Mouse (Mus musculus) CH12.LX (cell line): ENCODE measurements at regions not wholly inside any gene's neighbourhood (a gene's known extent, or its start where the extent isn't known, plus 50 kb on each side); places are given as distances from the start of the nearest gene placed in this dataset.

Experiments
- DNase-seq: peaks from one replicate; pipeline ENCODE4 v3.0.0-alpha.2; 2013; ENCODE audit errors: extremely low read depth
- H3K27ac ChIP-seq: 2 replicates; pipeline ENCODE4 v1.5.1; 2012; ENCODE audit warnings: low read depth, mild to moderate bottlenecking, control low read depth, moderate library complexity; ENCODE audit not compliant: insufficient read depth
- H3K27me3 ChIP-seq: replicated peaks from 2 replicates; pipeline ENCODE3; 2012; ENCODE audit warnings: inconsistent platforms
- H3K36me3 ChIP-seq, 2 experiments: replicated peaks in 1 of 2; 2 replicates each; pipeline versions ENCODE3 to v1.6.1; 2012; ENCODE audit warnings: inconsistent platforms in 1 of 2, low read length in 1 of 2, mild to moderate bottlenecking in 1 of 2, mixed read lengths in 1 of 2, moderate library complexity in 1 of 2; ENCODE audit not compliant: control insufficient read depth in 1 of 2, insufficient read depth in 1 of 2
- H3K4me1 ChIP-seq, 2 experiments: 2 replicates each; pipeline ENCODE4 v1.6.1; 2012; ENCODE audit warnings: inconsistent platforms in 1 of 2, moderate library complexity in 1 of 2; ENCODE audit not compliant: insufficient read depth in 2 of 2, control insufficient read depth in 1 of 2
- H3K4me2 ChIP-seq: 2 replicates; pipeline ENCODE4 v1.6.1; 2012; ENCODE audit warnings: low read depth, mild to moderate bottlenecking, control low read depth; ENCODE audit not compliant: poor library complexity, insufficient read depth, severe bottlenecking
- H3K4me3 ChIP-seq, 3 experiments: fragments of 150-350 bp in 1 of 3; sonication (generic) in 1 of 3; replicated peaks in 1 of 3; 2 replicates each; pipeline versions ENCODE3 to v1.5.1; 2011 to 2012; ENCODE audit warnings: low read depth in 2 of 3, low read length in 2 of 3, mild to moderate bottlenecking in 2 of 3, moderate library complexity in 2 of 3, control low read depth in 1 of 3, improper control_type of control experiment in 1 of 3, inconsistent platforms in 1 of 3, mixed read lengths in 1 of 3; ENCODE audit not compliant: poor library complexity in 1 of 3
- H3K79me2 ChIP-seq: replicated peaks from 2 replicates; pipeline ENCODE4 v1.6.1; 2012; ENCODE audit warnings: mild to moderate bottlenecking, moderate library complexity; ENCODE audit not compliant: control insufficient read depth, poor library complexity, insufficient read depth, severe bottlenecking; ENCODE audit errors: extremely low read depth
- H3K9ac ChIP-seq: 2 replicates; pipeline ENCODE4 v1.6.1; 2012; ENCODE audit warnings: low read depth, mild to moderate bottlenecking, control low read depth, moderate library complexity; ENCODE audit not compliant: insufficient read depth
- H3K9me3 ChIP-seq: replicated peaks from 2 replicates; pipeline ENCODE3; 2012; ENCODE audit warnings: low read length, inconsistent platforms, mixed read lengths
- BHLHE40 ChIP-seq: IDR thresholded peaks from 2 replicates; pipeline ENCODE4 v1.6.1; 2011; ENCODE audit warnings: mild to moderate bottlenecking, low read depth, low read length, improper control_type of control experiment
- CHD1 ChIP-seq: IDR thresholded peaks from 2 replicates; pipeline ENCODE4 v1.6.1; 2012; ENCODE audit warnings: low read depth, low read length, improper control_type of control experiment, inconsistent platforms
- CHD2 ChIP-seq: IDR thresholded peaks from 2 replicates; pipeline ENCODE4 v1.6.1; 2011; ENCODE audit warnings: low read length, improper control_type of control experiment
- CTCF ChIP-seq, 2 experiments: IDR thresholded peaks in 1 of 2; conservative IDR thresholded peaks in 1 of 2; 2 replicates each; pipeline ENCODE4 v1.5.1; 2011 to 2012; ENCODE audit warnings: low read depth in 2 of 2, low read length in 2 of 2, improper control_type of control experiment in 1 of 2, inconsistent platforms in 1 of 2, mild to moderate bottlenecking in 1 of 2, moderate library complexity in 1 of 2
- E2F4 ChIP-seq: IDR thresholded peaks from 2 replicates; pipeline ENCODE4 v1.6.1; 2011; ENCODE audit warnings: low read depth, low read length, improper control_type of control experiment; ENCODE audit not compliant: insufficient replicate concordance
- ELF1 ChIP-seq: IDR thresholded peaks from 2 replicates; pipeline ENCODE4 v1.6.1; 2014; ENCODE audit warnings: low read depth, mild to moderate bottlenecking, inconsistent platforms, low read length, improper control_type of control experiment
- EP300 ChIP-seq: IDR thresholded peaks from 2 replicates; pipeline ENCODE4 v1.6.1; 2011; ENCODE audit warnings: low read length, improper control_type of control experiment
- ETS1 ChIP-seq: conservative IDR thresholded peaks from 2 replicates; pipeline ENCODE4 v1.6.1; 2012; ENCODE audit warnings: low read depth, mild to moderate bottlenecking, inconsistent platforms, low read length, improper control_type of control experiment, moderate library complexity
- HCFC1 ChIP-seq: IDR thresholded peaks from 2 replicates; pipeline ENCODE4 v1.6.1; 2012; ENCODE audit warnings: low read depth, mild to moderate bottlenecking, inconsistent platforms, low read length, improper control_type of control experiment
- IRF4 ChIP-seq: IDR thresholded peaks from 2 replicates; pipeline ENCODE4 v1.6.1; 2014; ENCODE audit warnings: low read depth, mild to moderate bottlenecking, inconsistent platforms, low read length, improper control_type of control experiment
- JUN ChIP-seq: IDR thresholded peaks from 2 replicates; pipeline ENCODE4 v1.6.1; 2011; ENCODE audit warnings: low read depth, mild to moderate bottlenecking, low read length, improper control_type of control experiment, moderate library complexity; ENCODE audit not compliant: insufficient read depth
- JUND ChIP-seq: conservative IDR thresholded peaks from 2 replicates; pipeline ENCODE4 v1.6.1; 2011; ENCODE audit warnings: low read depth, low read length, improper control_type of control experiment
- MAX ChIP-seq: IDR thresholded peaks from 2 replicates; pipeline ENCODE4 v1.6.1; 2011; ENCODE audit warnings: low read length, improper control_type of control experiment
- MAZ ChIP-seq: IDR thresholded peaks from 2 replicates; pipeline ENCODE4 v1.6.1; 2012; ENCODE audit warnings: low read depth, mild to moderate bottlenecking, inconsistent platforms, low read length, improper control_type of control experiment, moderate library complexity
- MEF2A ChIP-seq: IDR thresholded peaks from 2 replicates; pipeline ENCODE4 v1.6.1; 2014; ENCODE audit warnings: low read depth, mild to moderate bottlenecking, inconsistent platforms, low read length, improper control_type of control experiment, borderline replicate concordance
- MXI1 ChIP-seq: IDR thresholded peaks from 2 replicates; pipeline ENCODE4 v1.6.1; 2011; ENCODE audit warnings: mild to moderate bottlenecking, low read depth, low read length, improper control_type of control experiment
- MYC ChIP-seq: IDR thresholded peaks from 2 replicates; pipeline ENCODE4 v1.6.1; 2011; ENCODE audit warnings: low read depth, mild to moderate bottlenecking, improper control_type of control experiment, low read length
- NELFE ChIP-seq: IDR thresholded peaks from 2 replicates; pipeline ENCODE4 v1.6.1; 2011; ENCODE audit warnings: low read depth, low read length, improper control_type of control experiment
- NRF1 ChIP-seq: IDR thresholded peaks from 2 replicates; pipeline ENCODE4 v1.6.1; 2014; ENCODE audit warnings: low read depth, mild to moderate bottlenecking, inconsistent platforms, low read length, improper control_type of control experiment, moderate library complexity
- PAX5 ChIP-seq: IDR thresholded peaks from 2 replicates; pipeline ENCODE4 v1.6.1; 2012; ENCODE audit warnings: low read length, inconsistent platforms, mixed read lengths
- RAD21 ChIP-seq: IDR thresholded peaks from 2 replicates; pipeline ENCODE4 v1.6.1; 2011; ENCODE audit warnings: low read depth, mild to moderate bottlenecking, low read length, improper control_type of control experiment, moderate library complexity
- RCOR1 ChIP-seq: conservative IDR thresholded peaks from 2 replicates; pipeline ENCODE4 v1.6.1; 2012; ENCODE audit warnings: low read depth, mild to moderate bottlenecking, inconsistent platforms, low read length, improper control_type of control experiment
- SIN3A ChIP-seq: IDR thresholded peaks from 2 replicates; pipeline ENCODE4 v1.6.1; 2012; ENCODE audit warnings: low read length, improper control_type of control experiment, inconsistent platforms
- SMC3 ChIP-seq: IDR thresholded peaks from 2 replicates; pipeline ENCODE4 v1.6.1; 2011; ENCODE audit warnings: low read depth, low read length, improper control_type of control experiment
- UBTF ChIP-seq: IDR thresholded peaks from 2 replicates; pipeline ENCODE4 v1.6.1; 2012; ENCODE audit warnings: low read depth, mild to moderate bottlenecking, inconsistent platforms, low read length, improper control_type of control experiment, moderate library complexity
- USF1 ChIP-seq: IDR thresholded peaks from 2 replicates; pipeline ENCODE4 v1.6.1; 2014; ENCODE audit warnings: low read depth, mild to moderate bottlenecking, inconsistent platforms, low read length, improper control_type of control experiment
- USF2 ChIP-seq: conservative IDR thresholded peaks from 2 replicates; pipeline ENCODE4 v1.6.1; 2011; ENCODE audit warnings: low read depth, low read length, improper control_type of control experiment
- ZMIZ1 ChIP-seq: IDR thresholded peaks from 2 replicates; pipeline ENCODE4 v1.6.1; 2012; ENCODE audit warnings: low read depth, mild to moderate bottlenecking, inconsistent platforms, low read length, improper control_type of control experiment
- dilution Hi-C: fragments of 300-500 bp; cut with MboI; formaldehyde crosslinking; loops from 2 replicates; pipeline ENCODE4 v1.14.3; 2020; ENCODE audit warnings: low sequenced_read_pairs; ENCODE audit not compliant: extremely low pct_unique_long_range_greater_than_20kb, extremely low pct_ligation_motif_present
- in situ Hi-C: fragments of 300-500 bp; cut with MboI; formaldehyde crosslinking; loops from 3 replicates; pipeline ENCODE4 v1.14.3; 2019; ENCODE audit warnings: low sequenced_read_pairs, low pct_ligation_motif_present, low pct_unique_long_range_greater_than_20kb, mixed read lengths

GRCm38 (mm10) chr1:34961633-34962507 is 112.1 kb downstream of the Plekhb2 start:
- Histone ChIP-seq H3K36me3 (no peaks in the 10 kb centered on the region), H3K27me3 (peaks cover 2% of the 10 kb centered on the region), H3K4me3 (no peak overlapping the region), H3K4me2 (no peak overlapping the region), H3K9me3 (peaks cover 5% of the 10 kb centered on the region), H3K9ac (no peak overlapping the region), H3K4me1 (peaks cover 0 to 10% of the 10 kb centered on the region in 2 experiments; a peak in 2 of 4 replicates), H3K79me2 (no peaks in the 10 kb centered on the region), H3K27ac (no peak overlapping the region)
- TF ChIP-seq USF2 (no peak), JUND (no peak), CHD2 (no peak), SIN3A (no peak), CHD1 (no peak), UBTF (no peak), SMC3 (no peak), ELF1 (0 out of 2 replicates have a peak, but pooled peaks have one; percentile 17), USF1 (no peak), EP300 (peak; percentile 60), MYC (no peak), NELFE (no peak), CTCF (conservative IDR thresholded peaks at IDR 0.05 in 1 of 2, IDR thresholded peaks at IDR 0.05 in 1 of 2; ENCODE audit: low read depth in 2 of 2, low read length in 2 of 2) (peak in 1 of 2 experiments; percentile 13; a peak in 1 of 4 replicates), PAX5 (no peak), ETS1 (no peak), MAZ (no peak), BHLHE40 (0 out of 2 replicates have a peak, but pooled peaks have one; percentile 11), E2F4 (no peak), MEF2A (no peak), MXI1 (no peak), RAD21 (no peak), RCOR1 (no peak), MAX (no peak), JUN (no peak), HCFC1 (no peak), NRF1 (no peak), IRF4 (0 out of 2 replicates have a peak, but pooled peaks have one; percentile 23), ZMIZ1 (no peak)
- dilution Hi-C loops (no loop called here), in situ Hi-C loops (no loop called here)
- DNase-seq = peak; percentile 43
